Mouse (Mus musculus): ENCODE data around the gene Tysnd1. TPM values are rescaled to one million over a fixed set of nuclear protein-coding genes. Genes with fewer than 3 reads are reported as not detected.

The Tysnd1 gene
- total RNA-seq, 4 experiments from 2014 or later, result 58.1 to 133 (median 96.3) TPM

GRCm38 (mm10) chr10:61741306-61741705 lies 46.0 kb downstream of the Tysnd1 start:
- peak; percentile 80 for DNase-seq

GRCm38 (mm10) chr10:61741873-61742272 lies 46.6 kb downstream of the Tysnd1 start:
- DNase-seq, result no peak

- DNase-seq, result no peak
Observed at GRCm38 (mm10) chr10:61742336-61742735, 47.0 kb downstream of the Tysnd1 start.

- DNase-seq, result no peak
Observed at GRCm38 (mm10) chr10:61745133-61745532, 49.8 kb downstream of the Tysnd1 start.

- DNase-seq, result no peak
Observed at GRCm38 (mm10) chr10:61747302-61747701, 52.0 kb downstream of the Tysnd1 start.

- no peak for DNase-seq
Observed at GRCm38 (mm10) chr10:61750014-61750413, 54.7 kb downstream of the Tysnd1 start.

- no peak for DNase-seq
Observed at GRCm38 (mm10) chr10:61751534-61752219, 56.4 kb downstream of the Tysnd1 start.

Other genes starting within 250 kb of the Tysnd1 start
- gene Eif4ebp2, start 242.9 kb upstream of the Tysnd1 start, total RNA-seq (2022), result 100 to 1,000 TPM in 1 of 4 experiments, 10 to 100 TPM in 3; 82.0 to 113 (median 91.2) TPM
- gene Lrrc20, start 219.7 kb upstream of the Tysnd1 start, total RNA-seq (2022), result 10 to 100 TPM; 11.9 to 29.3 (median 17.8) TPM
- gene Npffr1, start 100.0 kb upstream of the Tysnd1 start, total RNA-seq (2022), result under 1 TPM in 3 of 4 experiments, not detected in 1; 0.15 to 0.32 (median 0.24) TPM
- 100 to 1,000 TPM in 2 of 4 experiments, 10 to 100 TPM in 2; 70.0 to 114 (median 96.9) TPM for gene Ppa1, start 47.0 kb upstream of the Tysnd1 start, total RNA-seq (2022)
- gene Sar1a, start 15.2 kb upstream of the Tysnd1 start, total RNA-seq (2022), result 100 to 1,000 TPM; 192 to 224 (median 209) TPM
- 100 to 1,000 TPM; 185 to 376 (median 281) TPM for gene Aifm2, start 19.7 kb downstream of the Tysnd1 start, total RNA-seq (2022)
- gene H2afy2, start 88.6 kb downstream of the Tysnd1 start, total RNA-seq (2022), result 10 to 100 TPM in 2 of 4 experiments, 1 to 10 TPM in 2; 8.5 to 14.8 (median 9.9) TPM